Mouse (Mus musculus) neural tube, embryonic 14.5 days (tissue): ENCODE data around the gene Vmn1r40. TPM values are rescaled to one million over a fixed set of nuclear protein-coding genes. Genes with fewer than 3 reads are reported as not detected.

ENCODE experiments used
- ATAC-seq: fragments of 200-750 bp; cut with Nextera tagmentation; 2 replicates; pipeline ENCODE4 v1.8.0; 2017; ENCODE audit warnings: low read depth, mild to moderate bottlenecking, moderate TSS enrichment, moderate library complexity
- H3K27ac ChIP-seq: fragments of 300-500 bp; sonication (generic); 2 replicates; pipeline ENCODE4 v1.5.1; 2014; ENCODE audit warnings: low read depth, mild to moderate bottlenecking, control low read depth, low read length, moderate library complexity, mixed read lengths
- H3K27me3 ChIP-seq: fragments of 300-500 bp; sonication (generic); 2 replicates; pipeline ENCODE4 v1.6.1; 2014; ENCODE audit warnings: low read length; ENCODE audit not compliant: control insufficient read depth, insufficient read depth
- H3K36me3 ChIP-seq: fragments of 300-500 bp; sonication (generic); 2 replicates; pipeline ENCODE4 v1.6.1; 2014; ENCODE audit warnings: low read length, mixed read lengths; ENCODE audit not compliant: control insufficient read depth, insufficient read depth
- H3K4me1 ChIP-seq: fragments of 300-500 bp; sonication (generic); 2 replicates; pipeline ENCODE4 v1.6.1; 2014; ENCODE audit warnings: low read length; ENCODE audit not compliant: control insufficient read depth, insufficient read depth
- H3K4me2 ChIP-seq: fragments of 300-500 bp; sonication (generic); 2 replicates; pipeline ENCODE4 v1.6.1; 2014; ENCODE audit warnings: mild to moderate bottlenecking, low read depth, low read length, control low read depth
- H3K4me3 ChIP-seq: fragments of 300-500 bp; sonication (generic); 2 replicates; pipeline ENCODE4 v1.5.1; 2014; ENCODE audit warnings: low read depth, low read length, control low read depth, mixed read lengths
- H3K9ac ChIP-seq: fragments of 300-500 bp; sonication (generic); replicated peaks from 2 replicates; pipeline ENCODE4 v1.6.1; 2014; ENCODE audit warnings: low read depth, mild to moderate bottlenecking, control low read depth, low read length, mixed read lengths
- H3K9me3 ChIP-seq: fragments of 300-500 bp; sonication (generic); 2 replicates; pipeline ENCODE4 v1.6.1; 2016; ENCODE audit warnings: low read length; ENCODE audit not compliant: control insufficient read depth
- WGBS: fragments of 180-500 bp; shearing (Covaris S2); extraction: QIAGEN DNeasy Blood & Tissue Kit; methylation state at CpG from one replicate; pipeline ENCODE4 v1.1.7; 2014; 5-methylcytosine and 5-hydroxymethylcytosine counted together
- polyA plus RNA-seq: library from polyadenylated mRNA; unstranded; fragments of >200 nt; fragmentation: Nextera tagmentation; extraction: Ambion mirVana; gene quantifications from 2 replicates; pipeline ENCODE4 v1.2.1, GENCODE M21; 2014

Gene Vmn1r40
- polyA plus RNA-seq: not detected in 2 replicates

DNA sequence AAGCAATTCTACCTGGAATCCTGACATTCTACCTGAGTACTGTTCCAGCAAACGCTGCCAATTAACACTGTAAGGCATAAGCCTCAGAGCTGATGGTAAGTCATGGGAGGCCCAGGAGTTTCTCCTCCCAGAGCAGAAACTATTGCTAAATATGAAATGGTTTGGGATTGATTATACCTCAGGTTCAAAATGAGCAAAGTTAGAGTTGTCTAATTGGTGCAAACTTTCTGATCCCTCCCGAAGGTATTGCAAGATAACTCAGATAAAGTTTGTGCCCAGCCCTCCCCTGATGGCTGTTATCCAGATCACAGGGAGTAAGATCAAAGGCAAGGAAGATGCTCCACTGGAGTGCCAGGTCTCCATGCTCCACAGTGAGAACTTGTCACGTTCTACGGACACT is at the start of gene Vmn1r40:
Vmn1r40 (plus strand) TSS at position 301 of the 400 bp plus-strand sequence.
- Histone ChIP-seq H3K27ac (no peak within 1 kb of the TSS), H3K9ac (no peak within 1 kb of the TSS), H3K36me3 (no peaks in the 10 kb centered on the region), H3K4me2 (no peak within 1 kb of the TSS), H3K9me3 (no peaks in the 10 kb centered on the region), H3K4me1 (no peaks in the 10 kb centered on the region), H3K27me3 (no peaks in the 10 kb centered on the region), H3K4me3 (no peak within 1 kb of the TSS)
- ATAC-seq: no peak
- 88% methylated on average over 4 of the region's 4 CpGs for WGBS

- Histone ChIP-seq H3K9ac (no peak overlapping the region), H3K36me3 (no peaks in the 10 kb centered on the region), H3K4me2 (no peak overlapping the region), H3K27ac (no peak overlapping the region), H3K27me3 (no peaks in the 10 kb centered on the region), H3K4me1 (no peaks in the 10 kb centered on the region), H3K4me3 (no peak overlapping the region), H3K9me3 (no peaks in the 10 kb centered on the region)
- WGBS: 84% methylated on average over 3 of the region's 3 CpGs
- no peak for ATAC-seq
Observed at GRCm38 (mm10) chr6:89658342-89658741, 49.0 kb upstream of the Vmn1r40 start.

DNA sequence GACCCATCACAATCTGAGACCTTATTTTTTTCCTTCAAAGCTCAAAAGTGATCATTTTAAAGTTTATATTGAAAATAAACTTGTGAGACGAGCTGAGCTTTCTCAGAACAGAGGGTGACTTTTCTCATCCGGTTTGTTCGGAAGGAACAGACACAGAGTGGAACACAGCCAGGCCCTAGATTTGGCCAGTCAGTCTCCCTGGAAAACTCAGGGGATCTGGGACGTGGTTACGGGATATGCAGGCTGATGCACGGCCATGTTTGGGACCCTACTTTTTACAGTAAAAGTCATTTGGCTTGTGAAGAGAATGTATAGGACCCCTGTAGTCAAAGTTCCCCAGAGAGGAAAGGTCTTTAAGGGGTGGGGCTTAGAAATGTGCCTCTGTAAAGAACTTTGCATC is 48.4 kb upstream of the Vmn1r40 start:
- no peaks in the 10 kb centered on the region for H3K4me1 ChIP-seq
- H3K4me2 ChIP-seq: no peak overlapping the region
- 91% methylated on average over 6 of the region's 6 CpGs for WGBS
- H3K36me3 ChIP-seq: no peaks in the 10 kb centered on the region
- H3K27me3 ChIP-seq: no peaks in the 10 kb centered on the region
- no peak overlapping the region for H3K27ac ChIP-seq
- no peak overlapping the region for H3K4me3 ChIP-seq
- H3K9me3 ChIP-seq: no peaks in the 10 kb centered on the region
- no peak overlapping the region for H3K9ac ChIP-seq
- no peak for ATAC-seq

DNA sequence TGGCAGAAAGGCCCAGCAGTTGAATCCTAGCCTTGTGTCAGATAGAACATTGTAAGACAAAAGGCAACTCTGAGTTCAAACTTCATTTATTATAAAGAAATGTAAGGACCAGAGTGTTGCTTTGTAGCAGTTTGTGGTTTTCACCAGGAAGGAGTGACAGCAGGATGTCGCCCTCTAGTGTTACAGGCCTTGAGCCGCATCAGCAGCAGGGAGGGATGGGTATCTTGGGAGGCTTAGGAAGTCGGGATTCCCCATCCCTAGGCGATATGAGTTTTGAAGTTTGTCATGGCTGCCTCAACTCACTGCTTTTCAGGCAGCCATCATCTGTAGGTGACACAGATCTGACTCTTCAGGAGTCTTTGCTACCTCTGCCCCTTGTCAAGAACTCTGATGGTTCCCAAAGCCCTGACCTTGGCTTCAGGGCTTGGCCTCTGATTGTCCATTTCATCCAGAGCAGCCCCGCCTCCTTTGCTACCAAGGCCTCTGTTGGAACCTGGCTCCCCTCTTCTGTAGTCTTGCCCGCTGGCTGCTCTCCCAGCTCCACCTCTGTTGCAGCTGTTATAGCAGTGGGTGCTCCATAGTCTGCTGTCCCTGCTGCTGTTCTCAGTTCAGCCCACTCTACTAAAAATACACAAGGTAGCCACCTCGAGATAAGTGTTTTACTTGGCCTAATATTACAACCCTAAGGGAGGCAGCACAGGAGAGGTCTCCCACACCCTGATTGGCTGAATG is 47.5 kb upstream of the Vmn1r40 start:
- Histone ChIP-seq H3K9me3 (no peaks in the 10 kb centered on the region), H3K9ac (no peak overlapping the region), H3K27ac (no peak overlapping the region), H3K4me3 (no peak overlapping the region), H3K27me3 (no peaks in the 10 kb centered on the region), H3K4me2 (no peak overlapping the region), H3K36me3 (no peaks in the 10 kb centered on the region), H3K4me1 (no peaks in the 10 kb centered on the region)
- ATAC-seq: no peak
- WGBS: 41% methylated on average over 7 of the region's 7 CpGs

GRCm38 (mm10) chr6:89660490-89660889 is 46.9 kb upstream of the Vmn1r40 start:
- no peak overlapping the region for H3K4me2 ChIP-seq
- no peaks in the 10 kb centered on the region for H3K36me3 ChIP-seq
- no peaks in the 10 kb centered on the region for H3K9me3 ChIP-seq
- H3K27ac ChIP-seq: no peak overlapping the region
- WGBS: 74% methylated on average over 1 of the region's 1 CpGs
- no peaks in the 10 kb centered on the region for H3K27me3 ChIP-seq
- no peak overlapping the region for H3K9ac ChIP-seq
- no peaks in the 10 kb centered on the region for H3K4me1 ChIP-seq
- H3K4me3 ChIP-seq: no peak overlapping the region
- no peak for ATAC-seq

- WGBS: 96% methylated on average over 3 of the region's 3 CpGs
- Histone ChIP-seq H3K36me3 (no peaks in the 10 kb centered on the region), H3K4me3 (no peak overlapping the region), H3K27ac (no peak overlapping the region), H3K27me3 (no peaks in the 10 kb centered on the region), H3K9ac (no peak overlapping the region), H3K9me3 (no peaks in the 10 kb centered on the region), H3K4me1 (no peaks in the 10 kb centered on the region), H3K4me2 (no peak overlapping the region)
- ATAC-seq: no peak
Observed at GRCm38 (mm10) chr6:89662521-89662920, 44.8 kb upstream of the Vmn1r40 start.

GRCm38 (mm10) chr6:89665155-89665554 is 42.2 kb upstream of the Vmn1r40 start:
- Histone ChIP-seq H3K9me3 (no peaks in the 10 kb centered on the region), H3K27me3 (no peaks in the 10 kb centered on the region), H3K4me3 (no peak overlapping the region), H3K27ac (no peak overlapping the region), H3K9ac (no peak overlapping the region), H3K36me3 (no peaks in the 10 kb centered on the region), H3K4me1 (no peaks in the 10 kb centered on the region), H3K4me2 (no peak overlapping the region)
- no peak for ATAC-seq
- WGBS: 62% methylated on average over 8 of the region's 8 CpGs

GRCm38 (mm10) chr6:89665667-89666066 is 41.7 kb upstream of the Vmn1r40 start:
- no peaks in the 10 kb centered on the region for H3K27me3 ChIP-seq
- no peaks in the 10 kb centered on the region for H3K9me3 ChIP-seq
- H3K9ac ChIP-seq: no peak overlapping the region
- H3K36me3 ChIP-seq: no peaks in the 10 kb centered on the region
- no peaks in the 10 kb centered on the region for H3K4me1 ChIP-seq
- H3K27ac ChIP-seq: no peak overlapping the region
- no peak overlapping the region for H3K4me2 ChIP-seq
- H3K4me3 ChIP-seq: no peak overlapping the region
- WGBS: 86% methylated on average over 7 of the region's 7 CpGs
- no peak for ATAC-seq

- Histone ChIP-seq H3K27me3 (no peaks in the 10 kb centered on the region), H3K4me1 (no peaks in the 10 kb centered on the region), H3K9me3 (no peaks in the 10 kb centered on the region), H3K4me3 (no peak overlapping the region), H3K4me2 (no peak overlapping the region), H3K27ac (no peak overlapping the region), H3K9ac (no peak overlapping the region), H3K36me3 (no peaks in the 10 kb centered on the region)
- ATAC-seq: no peak
- WGBS: 86% methylated on average over 3 of the region's 3 CpGs
Observed at GRCm38 (mm10) chr6:89666976-89667375, 40.4 kb upstream of the Vmn1r40 start.
